Mouse (Mus musculus) heart, adult 10 weeks (tissue): ENCODE results near the gene Zfp865. TPM values are rescaled to one million over a fixed set of nuclear protein-coding genes. Genes with fewer than 3 reads are reported as not detected.

Source experiments
- polyA plus RNA-seq: library from polyadenylated mRNA; stranded (reverse); fragments of 350-450 nt; fragmentation: Illumina TruSeq; extraction: RNeasy Lipid Tissue Mini Kit (QIAGEN cat#74804); gene quantifications from one replicate; pipeline ENCODE4 v1.2.3, GENCODE M21; 2014; ENCODE audit warnings: low read depth, low replicate concordance

The Zfp865 gene
- 11.4 TPM for polyA plus RNA-seq

GRCm38 (mm10) chr7:5020000-5020681 is at the start of gene Zfp865, which contains the start of gene Ccdc106:
Gene Zfp865, plus strand, starts transcription at chr7:5020376.
Gene Ccdc106, plus strand, starts transcription at chr7:5020553.

GRCm38 (mm10) chr7:4971068-4971467 is 49.1 kb upstream of the Zfp865 start, which contains the start of gene Sbk3:
Gene Sbk3, minus strand, starts transcription at chr7:4971168.

GRCm38 (mm10) chr7:4996003-4996895 is 23.9 kb upstream of the Zfp865 start, which contains the start of gene Zfp579:
Gene Zfp579, minus strand, starts transcription at chr7:4996158.

GRCm38 (mm10) chr7:5014251-5015117 is 5.7 kb upstream of the Zfp865 start, which contains the start of the genes Zfp524 and Fiz1:
Gene Zfp524, plus strand, starts transcription at chr7:5014415.
Gene Fiz1, minus strand, starts transcription at chr7:5014697.

GRCm38 (mm10) chr7:5015118-5016001 is 4.8 kb upstream of the Zfp865 start, which contains the start of gene Gm44973:
Gene Gm44973, plus strand, starts transcription at chr7:5015496.

GRCm38 (mm10) chr7:5033818-5034217 is 13.6 kb downstream of the Zfp865 start, which contains the start of gene 4632433K11Rik:
Gene 4632433K11Rik, plus strand, starts transcription at chr7:5034118.

GRCm38 (mm10) chr7:5038109-5038732 is 18.0 kb downstream of the Zfp865 start, which contains the start of gene Zfp784:
Gene Zfp784, minus strand, starts transcription at chr7:5038446.

GRCm38 (mm10) chr7:5051193-5052192 is 31.3 kb downstream of the Zfp865 start, which contains the start of gene Zfp580:
Gene Zfp580, plus strand, starts transcription at chr7:5051538.

GRCm38 (mm10) chr7:5061774-5062359 is 41.7 kb downstream of the Zfp865 start, which contains the start of gene U2af2:
Gene U2af2, plus strand, starts transcription at chr7:5062143.

GRCm38 (mm10) chr7:5080010-5080751 is 60.0 kb downstream of the Zfp865 start, which contains the start of gene Epn1:
Gene Epn1, plus strand, starts transcription at chr7:5080235.

Other genes starting within 250 kb of the Zfp865 start
- not detected for gene Fam71e2, start 249.1 kb upstream of the Zfp865 start, polyA plus RNA-seq
- not detected for gene Il11, start 237.5 kb upstream of the Zfp865 start, polyA plus RNA-seq
- gene Tmem190, start 237.4 kb upstream of the Zfp865 start, polyA plus RNA-seq, result not detected
- gene Tmem238, start 230.7 kb upstream of the Zfp865 start, polyA plus RNA-seq, result 6.3 TPM
- 392 TPM for gene Rpl28, start 227.5 kb upstream of the Zfp865 start, polyA plus RNA-seq
- gene Ube2s, start 207.8 kb upstream of the Zfp865 start, polyA plus RNA-seq, result 101 TPM
- not detected for gene Shisa7, start 175.7 kb upstream of the Zfp865 start, polyA plus RNA-seq
- gene Isoc2b, start 150.1 kb upstream of the Zfp865 start, polyA plus RNA-seq, result 13.4 TPM
- 45.8 TPM for gene Isoc2a, start 143.2 kb upstream of the Zfp865 start, polyA plus RNA-seq
- gene Gm36210, start 113.9 kb upstream of the Zfp865 start, polyA plus RNA-seq, result not detected
- gene Zfp628, start 105.2 kb upstream of the Zfp865 start, polyA plus RNA-seq, result 4.9 TPM
- 4.8 TPM for gene Nat14, start 98.3 kb upstream of the Zfp865 start, polyA plus RNA-seq
- 4.7 TPM for gene Ssc5d, start 94.6 kb upstream of the Zfp865 start, polyA plus RNA-seq
- 56.6 TPM for gene Sbk2, start 56.0 kb upstream of the Zfp865 start, polyA plus RNA-seq
- 60.8 TPM for gene Sbk3, start 49.2 kb upstream of the Zfp865 start, polyA plus RNA-seq
- 25.1 TPM for gene Zfp579, start 24.2 kb upstream of the Zfp865 start, polyA plus RNA-seq
- gene Zfp524, start 6.0 kb upstream of the Zfp865 start, polyA plus RNA-seq, result 14.0 TPM
- 17.3 TPM for gene Fiz1, start 5.7 kb upstream of the Zfp865 start, polyA plus RNA-seq
- gene Gm44973, start 4.9 kb upstream of the Zfp865 start, polyA plus RNA-seq, result not detected
- gene Ccdc106, start 177 bp downstream of the Zfp865 start, polyA plus RNA-seq, result not detected
- gene 4632433K11Rik, start 13.7 kb downstream of the Zfp865 start, polyA plus RNA-seq, result not detected
- gene Zfp784, start 18.1 kb downstream of the Zfp865 start, polyA plus RNA-seq, result 8.3 TPM
- gene Zfp580, start 31.2 kb downstream of the Zfp865 start, polyA plus RNA-seq, result 3.2 TPM
- gene U2af2, start 41.8 kb downstream of the Zfp865 start, polyA plus RNA-seq, result 85.2 TPM
- 140 TPM for gene Epn1, start 59.9 kb downstream of the Zfp865 start, polyA plus RNA-seq
- gene Rfpl4, start 96.6 kb downstream of the Zfp865 start, polyA plus RNA-seq, result not detected
- gene Rasl2-9, start 105.6 kb downstream of the Zfp865 start, polyA plus RNA-seq, result 7.9 TPM
- gene Vmn1r55, start 129.3 kb downstream of the Zfp865 start, polyA plus RNA-seq, result not detected
- gene Vmn1r56, start 176.4 kb downstream of the Zfp865 start, polyA plus RNA-seq, result not detected
- not detected for gene Vmn1r57, start 198.1 kb downstream of the Zfp865 start, polyA plus RNA-seq